Mouse (Mus musculus) C2C12 (cell line): ENCODE data around the gene Ncor1. TPM values are rescaled to one million over a fixed set of nuclear protein-coding genes. Genes with fewer than 3 reads are reported as not detected.
A peak's percentile ranks its signal among the peaks of the same experiment; 100 is the strongest.

Source experiments
- H3K27me3 ChIP-seq: one replicate; pipeline ENCODE4 v1.6.1; 2011; ENCODE audit not compliant: control insufficient read depth, insufficient read depth, insufficient read length
- H3K36me3 ChIP-seq: one replicate; pipeline ENCODE4 v1.6.1; 2011; ENCODE audit not compliant: control insufficient read depth, insufficient read depth
- H3K4me3 ChIP-seq: one replicate; pipeline ENCODE4 v1.5.1; 2011; ENCODE audit warnings: mild to moderate bottlenecking, control low read depth; ENCODE audit not compliant: poor library complexity, insufficient read depth, severe bottlenecking
- H3K79me2 ChIP-seq: one replicate; pipeline ENCODE4 v1.6.1; 2011; ENCODE audit not compliant: control insufficient read depth, insufficient read depth
- H3K79me3 ChIP-seq: one replicate; pipeline ENCODE4 v1.6.1; 2011; ENCODE audit warnings: low read depth, control low read depth
- H3ac ChIP-seq: one replicate; pipeline ENCODE3; 2011; ENCODE audit warnings: low read depth; ENCODE audit not compliant: control insufficient read depth, insufficient read length
- CEBPB ChIP-seq: IDR thresholded peaks from one replicate; pipeline ENCODE4 v1.6.1; 2011; ENCODE audit warnings: low read depth, mild to moderate bottlenecking, control low read depth, moderate library complexity
- CTCF ChIP-seq: IDR thresholded peaks from one replicate; pipeline ENCODE4 v1.5.1; 2011; ENCODE audit not compliant: control insufficient read depth, insufficient read depth, insufficient read length
- FOSL1 ChIP-seq: IDR thresholded peaks from one replicate; pipeline ENCODE4 v1.8.0; 2011; ENCODE audit warnings: mild to moderate bottlenecking, low read length; ENCODE audit not compliant: poor library complexity, insufficient read depth, severe bottlenecking
- MAX ChIP-seq: IDR thresholded peaks from one replicate; pipeline ENCODE4 v1.6.1; 2011; ENCODE audit warnings: mild to moderate bottlenecking, control low read depth
- MYOD1 ChIP-seq: IDR thresholded peaks from one replicate; pipeline ENCODE4 v1.6.1; 2011; ENCODE audit warnings: low read depth; ENCODE audit not compliant: control insufficient read depth, insufficient read length
- MYOG ChIP-seq: IDR thresholded peaks from one replicate; pipeline ENCODE4 v1.6.1; 2011; ENCODE audit not compliant: control insufficient read depth, insufficient read length; ENCODE audit errors: extremely low read depth
- USF1 ChIP-seq: IDR thresholded peaks from one replicate; pipeline ENCODE4 v1.6.1; 2011; ENCODE audit warnings: low read depth, mild to moderate bottlenecking, control low read depth, moderate library complexity
- polyA plus RNA-seq: library from polyadenylated mRNA; unstranded; fragments of >200 nt; fragmentation: generic; extraction: Trizol; gene quantifications from one replicate; pipeline ENCODE4 v1.2.1, GENCODE M21; 2012; ENCODE audit warnings: missing spikeins

Gene Ncor1
- polyA plus RNA-seq, 1 experiment: 33.6 TPM

GRCm38 (mm10) chr11:62495276-62495801 lies 37.0 kb upstream of the Ncor1 start:
- H3K79me3 ChIP-seq: no peaks in the 10 kb centered on the region
- peak overlapping the region; percentile 19 for H3ac ChIP-seq
- no peaks in the 10 kb centered on the region for H3K79me2 ChIP-seq
- no peaks in the 10 kb centered on the region for H3K36me3 ChIP-seq
- TF ChIP-seq MYOG (no peak), MYOD1 (peak; percentile 31)
- H3K4me3 ChIP-seq: no peak overlapping the region
- no peaks in the 10 kb centered on the region for H3K27me3 ChIP-seq

- H3K36me3 ChIP-seq: no peaks in the 10 kb centered on the region
- peak overlapping the region; percentile 19 for H3ac ChIP-seq
- no peaks in the 10 kb centered on the region for H3K27me3 ChIP-seq
- no peak for TF ChIP-seq MAX
- no peak for TF ChIP-seq CTCF
- TF ChIP-seq MYOG: no peak
- no peak for TF ChIP-seq USF1
- H3K4me3 ChIP-seq: no peak overlapping the region
- H3K79me3 ChIP-seq: no peaks in the 10 kb centered on the region
- no peaks in the 10 kb centered on the region for H3K79me2 ChIP-seq
Observed at GRCm38 (mm10) chr11:62494754-62495275, 36.5 kb upstream of the Ncor1 start.

- no peaks in the 10 kb centered on the region for H3K36me3 ChIP-seq
- TF ChIP-seq USF1: no peak
- no peak for TF ChIP-seq CTCF
- no peak for TF ChIP-seq MAX
- no peak for TF ChIP-seq MYOD1
- TF ChIP-seq FOSL1: no peak
- TF ChIP-seq MYOG: no peak
- TF ChIP-seq CEBPB: no peak
- H3K79me3 ChIP-seq: no peaks in the 10 kb centered on the region
- no peak overlapping the region for H3K4me3 ChIP-seq
- no peak overlapping the region for H3ac ChIP-seq
- no peaks in the 10 kb centered on the region for H3K79me2 ChIP-seq
- H3K27me3 ChIP-seq: no peaks in the 10 kb centered on the region
Observed at GRCm38 (mm10) chr11:62493701-62494100, 35.4 kb upstream of the Ncor1 start.

- no peaks in the 10 kb centered on the region for H3K36me3 ChIP-seq
- TF ChIP-seq FOSL1: no peak
- H3K27me3 ChIP-seq: no peaks in the 10 kb centered on the region
- no peak overlapping the region for H3ac ChIP-seq
- no peaks in the 10 kb centered on the region for H3K79me3 ChIP-seq
- no peak overlapping the region for H3K4me3 ChIP-seq
- H3K79me2 ChIP-seq: no peaks in the 10 kb centered on the region
Observed at GRCm38 (mm10) chr11:62487540-62488350, 29.4 kb upstream of the Ncor1 start.

GRCm38 (mm10) chr11:62486949-62487348 lies 28.6 kb upstream of the Ncor1 start:
- Histone ChIP-seq H3ac (no peak overlapping the region), H3K27me3 (no peaks in the 10 kb centered on the region), H3K4me3 (no peak overlapping the region), H3K79me3 (no peaks in the 10 kb centered on the region), H3K36me3 (no peaks in the 10 kb centered on the region), H3K79me2 (no peaks in the 10 kb centered on the region)
- no peak for TF ChIP-seq CTCF
- no peak for TF ChIP-seq CEBPB
- no peak for TF ChIP-seq MYOG
- no peak for TF ChIP-seq FOSL1
- no peak for TF ChIP-seq MYOD1
- no peak for TF ChIP-seq USF1
- TF ChIP-seq MAX: no peak

- Histone ChIP-seq H3K79me3 (no peaks in the 10 kb centered on the region), H3ac (no peak overlapping the region), H3K36me3 (no peaks in the 10 kb centered on the region), H3K4me3 (no peak overlapping the region), H3K79me2 (no peaks in the 10 kb centered on the region), H3K27me3 (no peaks in the 10 kb centered on the region)
- TF ChIP-seq MYOD1: no peak
- TF ChIP-seq MAX: no peak
- TF ChIP-seq CTCF: no peak
- no peak for TF ChIP-seq FOSL1
- TF ChIP-seq USF1: no peak
- no peak for TF ChIP-seq MYOG
- TF ChIP-seq CEBPB: no peak
Observed at GRCm38 (mm10) chr11:62479581-62479980, 21.2 kb upstream of the Ncor1 start.
